Mouse (Mus musculus): ENCODE measurements at regions not wholly inside any gene's neighbourhood (a gene's known extent, or its start where the extent isn't known, plus 50 kb on each side); places are given as distances from the start of the nearest gene placed in this dataset.

DNA sequence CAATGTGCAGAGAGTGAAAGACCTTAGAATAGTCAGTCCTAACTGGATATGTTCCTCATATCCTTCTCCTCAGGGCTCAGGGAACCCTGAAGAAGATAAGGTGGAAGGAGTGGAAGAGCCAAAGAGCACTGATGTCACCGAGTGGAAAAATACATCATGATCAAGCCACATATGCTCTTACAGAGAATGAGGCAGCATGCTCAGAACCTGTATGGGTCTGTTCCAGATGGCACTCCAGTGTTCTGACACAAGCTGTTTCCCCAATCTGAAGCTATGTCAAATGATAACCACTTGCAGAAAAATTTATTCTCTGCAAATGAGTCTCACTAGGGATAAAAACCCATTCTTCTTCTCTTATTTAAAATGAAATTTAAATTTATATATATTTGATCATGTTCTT is 572.6 kb upstream of the Robo2 start:
- no peak for DNase-seq (ENCODE audit: low spot score)

DNA sequence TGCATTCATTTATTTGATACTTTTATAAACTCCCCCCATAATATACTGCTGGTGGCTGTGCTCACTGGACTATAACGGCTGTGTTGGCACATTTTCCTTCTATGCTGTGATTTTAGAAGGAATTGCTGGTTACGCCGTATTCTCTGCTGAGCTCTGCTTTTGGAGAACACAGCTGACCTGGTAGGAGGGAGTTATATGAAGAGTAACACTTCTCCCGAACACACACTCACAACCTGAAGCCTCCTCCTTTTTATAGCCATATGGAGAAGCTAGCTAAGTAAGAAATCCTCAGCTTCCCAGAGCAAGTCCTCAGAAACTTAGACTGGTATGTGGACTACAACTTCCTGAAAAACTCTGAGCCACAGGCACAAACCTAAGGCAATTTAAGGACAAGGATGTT is 554.5 kb upstream of the Robo2 start:
- no peak for DNase-seq (ENCODE audit: low spot score)

- DNase-seq (ENCODE audit: low spot score) = no peak
Measured at GRCm38 (mm10) chr16:74929739-74930138, 518.1 kb upstream of the Robo2 start.

GRCm38 (mm10) chr16:74900835-74901234 is 489.2 kb upstream of the Robo2 start:
- no peak for DNase-seq (ENCODE audit: low spot score)

- no peak for DNase-seq (ENCODE audit: low spot score)
Measured at GRCm38 (mm10) chr16:74887724-74888123, 476.1 kb upstream of the Robo2 start.

DNA sequence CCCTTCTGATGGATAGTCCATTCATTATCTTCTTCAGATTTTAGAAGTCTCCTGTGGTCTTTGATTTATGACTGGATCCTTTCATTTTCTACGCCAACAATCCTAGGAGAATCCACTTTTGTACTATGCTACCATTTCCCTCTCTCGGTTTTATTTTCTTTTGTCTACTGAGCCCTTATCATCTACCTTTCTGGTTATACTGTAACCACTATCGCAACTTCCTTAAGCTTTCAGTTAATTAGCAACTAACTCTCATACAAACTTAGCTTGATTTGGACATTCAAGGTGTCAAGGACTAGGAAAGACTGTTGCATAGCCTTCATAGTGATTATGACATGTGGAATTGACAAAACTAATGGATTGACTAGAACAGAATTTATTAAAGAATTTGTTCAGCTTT is 467.0 kb upstream of the Robo2 start:
- DNase-seq (ENCODE audit: low spot score) = no peak

DNA sequence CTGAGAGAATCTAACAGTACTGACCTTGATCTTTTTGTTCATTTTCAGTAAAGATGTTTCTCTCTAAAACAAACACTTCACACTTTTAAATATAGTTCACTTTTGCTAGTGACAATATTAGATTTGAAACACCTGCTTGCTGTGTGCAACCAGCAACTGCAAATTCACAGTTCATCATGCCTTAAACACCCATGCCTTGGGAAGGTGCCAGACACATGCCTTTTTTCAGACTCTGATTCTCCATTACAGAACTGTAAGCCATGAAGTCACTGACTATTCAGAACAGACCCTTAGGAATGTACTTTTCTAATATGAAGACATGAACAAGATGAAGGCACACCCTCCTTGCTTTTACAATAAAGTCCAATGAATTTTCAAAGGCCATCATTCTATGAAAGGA is 462.1 kb upstream of the Robo2 start:
- no peak for DNase-seq (ENCODE audit: low spot score)

DNA sequence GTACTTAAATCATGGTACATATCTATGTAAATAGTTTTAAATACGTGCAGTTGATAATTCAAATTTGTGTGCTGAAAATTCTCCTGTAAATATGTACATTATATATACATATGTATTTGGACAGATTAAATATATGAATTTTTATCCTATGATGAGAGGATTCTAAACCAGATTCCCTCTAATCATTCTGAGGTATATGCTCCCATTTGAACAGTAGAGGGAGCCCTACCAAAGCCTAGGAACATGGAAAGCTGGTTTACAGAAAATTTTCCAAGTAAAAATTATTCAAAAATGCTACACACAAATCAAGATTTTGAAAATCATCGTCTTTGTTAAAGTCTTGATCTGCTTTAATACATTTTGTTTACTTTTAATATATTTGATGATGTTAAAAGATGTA is 446.1 kb upstream of the Robo2 start:
- no peak for DNase-seq (ENCODE audit: low spot score)

GRCm38 (mm10) chr16:74840006-74840405 is 428.4 kb upstream of the Robo2 start:
- DNase-seq (ENCODE audit: low spot score) = no peak

GRCm38 (mm10) chr16:74814386-74814785 is 402.8 kb upstream of the Robo2 start:
- DNase-seq (ENCODE audit: low spot score) = no peak

DNA sequence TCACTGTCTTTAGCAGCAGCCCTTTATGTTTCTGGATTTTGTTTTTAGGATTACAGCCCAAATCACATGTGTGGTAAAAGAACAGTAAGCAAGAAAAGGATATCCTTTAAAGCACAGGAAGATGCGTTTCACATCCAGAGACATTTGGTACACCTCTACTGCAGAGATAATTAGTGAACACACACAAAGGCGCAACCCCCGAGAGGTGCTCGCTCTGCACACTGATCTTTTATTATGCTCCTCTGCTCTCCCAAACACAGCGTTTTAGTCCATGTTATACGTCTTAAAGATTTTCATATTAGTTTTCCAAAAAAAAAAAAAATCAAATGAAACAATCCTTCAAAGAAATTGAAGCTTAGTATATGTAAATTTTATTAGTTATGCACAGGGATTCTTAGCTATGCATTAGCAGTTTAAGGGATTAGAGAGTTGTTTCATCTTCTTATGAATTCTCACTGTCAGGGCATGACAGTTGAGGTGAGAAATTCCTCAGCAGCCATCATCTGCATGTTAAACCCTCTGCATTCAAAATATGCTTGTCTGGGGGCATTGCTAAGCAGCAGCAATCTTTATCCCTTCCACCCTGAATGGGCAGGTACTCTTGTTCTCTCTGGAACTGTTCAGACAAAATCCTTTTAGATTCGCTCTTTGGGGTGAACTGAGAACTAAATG is 397.7 kb upstream of the Robo2 start:
- no peak for DNase-seq (ENCODE audit: low spot score)

DNA sequence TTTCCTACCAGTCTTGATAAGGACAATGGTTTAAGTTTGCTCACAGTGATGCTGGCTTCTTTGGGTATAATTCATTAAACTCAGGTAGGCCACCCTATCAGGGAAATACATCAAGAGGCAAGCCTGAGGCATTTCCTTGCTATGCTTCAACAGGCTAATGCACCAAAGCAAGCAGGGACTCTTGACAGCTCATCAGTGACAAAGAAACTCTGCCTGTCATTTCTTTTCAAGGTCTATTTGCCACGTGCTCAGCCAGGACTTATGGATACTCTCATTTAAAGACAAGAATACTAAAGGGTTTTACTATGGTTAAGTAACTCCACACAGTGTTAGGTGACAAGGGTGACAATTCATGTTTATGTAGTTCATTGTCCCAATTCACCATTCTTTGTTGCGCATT is 395.1 kb upstream of the Robo2 start:
- no peak for DNase-seq (ENCODE audit: low spot score)

- DNase-seq (ENCODE audit: low spot score) = peak; percentile 6
Measured at GRCm38 (mm10) chr16:74801296-74801695, 389.7 kb upstream of the Robo2 start.

GRCm38 (mm10) chr16:74796303-74796653 is 384.7 kb upstream of the Robo2 start:
- DNase-seq (ENCODE audit: low spot score) = no peak

DNA sequence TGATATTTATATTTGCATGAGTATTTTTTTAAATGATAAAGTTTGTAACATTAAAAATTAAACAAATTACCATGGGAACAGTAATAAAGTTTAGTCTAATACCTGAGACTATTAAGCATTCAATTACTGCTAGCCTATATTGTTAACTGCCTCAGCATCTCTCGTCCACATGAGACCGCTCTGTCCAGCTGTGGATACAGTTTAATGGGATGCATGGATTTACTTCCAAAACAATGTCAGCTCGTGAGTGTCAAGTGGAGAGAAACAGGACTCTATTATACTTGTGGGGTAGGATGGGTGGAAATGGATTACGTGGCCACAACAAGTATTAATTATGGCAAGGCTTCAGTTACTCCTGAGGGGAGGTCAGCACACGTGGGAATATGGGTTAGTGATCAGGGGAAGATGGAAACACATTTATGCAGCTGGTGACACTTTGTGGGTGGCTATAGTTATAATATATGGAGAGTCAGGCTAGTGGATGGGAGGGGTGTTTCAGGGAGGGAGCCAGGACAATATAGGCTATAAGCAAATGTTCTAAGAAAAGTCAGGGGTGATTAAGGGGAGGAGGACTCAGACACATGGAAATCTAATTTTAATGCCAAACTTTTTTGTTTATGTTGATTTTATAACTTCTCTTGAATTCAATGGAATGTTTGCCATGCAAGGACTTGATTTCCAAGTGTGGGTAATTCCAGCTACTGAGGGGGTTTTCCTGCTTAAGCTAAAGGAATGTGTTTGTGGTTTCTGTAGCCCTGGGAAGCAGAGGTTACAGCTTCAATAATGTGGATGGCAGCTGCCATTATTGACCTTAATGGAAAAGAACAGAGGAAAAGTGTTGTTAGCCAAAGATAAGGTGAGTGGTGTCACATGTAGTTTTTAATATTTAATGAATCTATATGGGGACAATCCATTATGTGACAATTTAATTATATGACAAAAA is 384.0 kb upstream of the Robo2 start:
- no peak for DNase-seq (ENCODE audit: low spot score)

DNA sequence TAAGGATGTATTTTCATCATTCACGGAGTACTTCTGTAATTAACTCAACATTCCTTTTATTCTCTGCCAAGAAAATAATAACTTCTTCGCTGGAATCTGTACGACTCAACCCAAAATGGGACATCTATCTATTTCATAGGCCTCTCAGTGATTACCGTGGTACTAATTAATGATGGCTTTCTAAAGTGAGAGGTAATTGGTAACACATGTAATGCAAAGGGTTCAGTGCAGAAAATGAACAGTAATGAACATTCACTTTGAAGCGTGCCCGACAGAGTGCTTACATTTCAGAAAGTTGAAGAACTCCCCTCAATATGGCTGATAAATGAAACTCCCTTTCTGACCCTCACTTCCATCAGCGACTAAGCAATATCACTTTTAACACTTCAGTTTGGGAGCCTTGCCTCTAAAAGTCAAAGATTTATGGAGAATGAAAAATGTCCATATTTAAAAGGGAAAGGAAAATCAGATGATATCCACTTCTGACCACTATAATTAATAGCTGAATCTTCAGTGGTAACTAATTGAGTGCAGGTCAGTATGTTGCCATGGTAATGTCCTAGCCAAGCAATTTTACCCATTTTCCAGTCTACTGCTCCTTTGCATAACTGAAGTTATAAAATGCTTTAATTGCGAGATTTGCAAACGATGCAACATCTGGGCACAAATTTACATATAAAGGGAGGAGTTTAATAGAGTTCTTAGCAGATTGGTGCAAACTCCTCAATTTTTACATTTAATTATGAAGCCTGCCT is 373.9 kb upstream of the Robo2 start:
- no peak for DNase-seq (ENCODE audit: low spot score)

DNA sequence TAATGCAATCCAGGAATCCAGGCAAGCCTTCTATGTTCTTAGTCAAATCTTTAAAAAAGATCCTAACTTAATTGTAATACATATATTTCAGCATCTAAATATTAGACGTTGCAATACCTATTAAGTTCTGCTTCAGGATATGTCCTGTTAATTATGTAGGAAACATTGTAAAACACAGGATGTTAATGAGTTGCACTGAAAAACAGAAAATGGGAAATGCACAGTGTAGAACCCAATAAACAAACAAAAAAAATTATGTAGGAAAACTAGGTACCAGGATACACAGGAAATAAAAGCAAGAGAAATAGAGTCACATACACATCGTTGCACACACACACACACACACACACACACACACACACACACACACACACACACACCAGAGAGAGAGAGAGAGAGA is 368.8 kb upstream of the Robo2 start:
- no peak for DNase-seq (ENCODE audit: low spot score)

GRCm38 (mm10) chr16:74768264-74768663 is 356.6 kb upstream of the Robo2 start:
- DNase-seq (ENCODE audit: low spot score) = no peak

DNA sequence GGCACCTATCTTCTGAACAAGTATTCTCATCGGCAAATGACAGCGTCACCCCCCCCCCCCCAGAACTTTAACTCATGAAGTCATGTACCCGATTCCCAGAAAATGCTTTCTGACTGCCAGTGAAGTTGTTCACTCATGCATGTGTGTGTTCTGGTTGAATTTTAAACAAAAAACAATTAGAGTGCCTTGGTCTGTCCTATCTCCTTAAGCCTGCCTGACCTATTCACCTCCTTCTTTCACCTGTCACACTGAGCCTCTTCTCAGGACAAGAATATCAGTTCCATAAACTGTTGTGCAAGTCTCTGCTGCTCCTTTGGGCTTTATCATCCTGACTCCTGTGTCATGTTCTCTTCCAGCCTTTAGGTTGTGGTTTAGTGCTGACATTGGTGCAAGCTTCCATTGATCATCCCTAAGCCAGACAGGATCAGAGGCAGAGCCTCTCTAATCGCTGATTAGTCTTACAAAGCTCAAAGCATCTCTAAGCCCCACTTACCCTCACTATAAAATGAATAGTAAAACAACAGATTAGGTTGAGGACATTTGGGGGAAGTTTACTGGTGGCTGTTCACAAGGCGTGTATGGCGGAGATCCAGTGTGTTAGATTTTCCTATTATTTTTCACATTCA is 345.2 kb upstream of the Robo2 start:
- no peak for DNase-seq (ENCODE audit: low spot score)

DNA sequence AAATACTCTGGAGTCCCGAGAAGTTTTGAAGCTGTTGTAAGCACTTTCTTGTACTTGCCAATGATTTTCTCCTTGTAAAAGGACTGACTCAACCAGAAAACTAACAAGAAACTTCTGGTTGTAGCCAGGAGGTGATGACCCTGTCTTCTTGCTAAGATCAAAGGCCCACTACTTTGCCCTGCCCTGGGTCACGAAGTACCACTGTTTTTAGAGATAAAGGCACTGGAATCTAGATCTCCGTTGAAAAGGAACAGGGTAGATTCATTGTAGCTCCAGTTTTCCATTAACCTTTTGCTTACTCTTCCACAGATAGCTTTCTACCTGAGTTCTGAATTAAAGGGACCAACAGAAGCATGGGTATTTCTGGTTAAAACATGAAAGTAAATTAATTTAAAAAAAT is 339.3 kb upstream of the Robo2 start:
- no peak for DNase-seq (ENCODE audit: low spot score)

DNA sequence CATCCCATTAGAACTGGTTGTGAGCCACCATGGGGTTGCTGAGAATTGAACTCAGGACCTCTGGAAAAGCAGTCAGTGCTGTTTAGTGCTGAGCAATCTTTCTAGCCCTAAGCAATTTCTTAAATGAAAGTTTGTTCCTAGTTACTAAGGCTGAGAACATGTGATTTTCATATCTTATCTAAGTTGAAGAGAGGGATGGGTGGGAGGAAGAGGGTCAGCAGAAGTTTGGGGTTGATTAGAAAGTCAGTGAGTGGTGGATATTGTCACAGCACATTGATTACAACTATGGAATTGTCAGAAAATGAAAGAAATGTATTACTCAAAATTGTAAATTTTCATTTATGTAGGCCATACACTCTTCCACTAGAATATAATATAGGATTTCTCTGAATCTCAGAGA is 337.4 kb upstream of the Robo2 start:
- no peak for DNase-seq (ENCODE audit: low spot score)

GRCm38 (mm10) chr16:74743512-74743911 is 331.9 kb upstream of the Robo2 start:
- DNase-seq (ENCODE audit: low spot score) = no peak

Measured in ovary, postnatal 10 days (tissue).